18 mouse cellular contexts compared by ENCODE assay signal in genomic region chr2:174198406-174198971, GRCm38 (mm10).
DNase-seq lines count a peak whose midpoint lies in the region; ATAC-seq lines count a peak whose summit lies in the region.
"Had no signal": no experiment of that assay in that cellular context is flagged by ENCODE, and none has a peak within 500 bp of the region (broad histone marks: within the 10 kb centered on the region; RNA-seq: fewer than 3 reads in every experiment).

No protein-coding gene starts in this region.

- peak; percentile 18 for DNase-seq in left cerebral cortex, postnatal 4 days
- no peak for DNase-seq in left cerebral cortex, adult 8-10 months (ENCODE audit: low spot score in 2 of 2)
- peak; percentile 5 for DNase-seq in cerebellum, adult 9-10 months
- DNase-seq in layer of hippocampus, adult 8-10 months (ENCODE audit: low spot score in 2 of 2) = peak; percentile 8 to 19
- no peak for DNase-seq in forebrain, embryonic 10.5 days (ENCODE audit: extremely low spot score, low spot score)
- DNase-seq: forebrain, postnatal 0 days; kidney, adult 9 months; kidney, postnatal 4 days; lung, embryonic 14.5 days; lung, postnatal 4 days; thymus, adult 18-20 months had no signal

- H3K9ac ChIP-seq in midbrain, embryonic 16.5 days (ENCODE audit: low read depth, low read length) = no peak overlapping the region
- H3K9ac ChIP-seq: forebrain, postnatal 0 days; heart, embryonic 15.5 days; lung, embryonic 14.5 days; midbrain, embryonic 13.5 days had no signal

- H3K27me3 ChIP-seq in midbrain, embryonic 16.5 days (ENCODE audit: control insufficient read depth, insufficient read depth, low read depth, low read length) = no peaks in the 10 kb centered on the region
- no peaks in the 10 kb centered on the region for H3K27me3 ChIP-seq in forebrain, embryonic 10.5 days (ENCODE audit: poor library complexity, severe bottlenecking)
- H3K27me3 ChIP-seq: heart, embryonic 15.5 days; midbrain, embryonic 13.5 days had no signal

- ATAC-seq in erythroid progenitor cell, adult 5-6 weeks (replicated peaks; ENCODE audit: low FRiP score, poor library complexity, severe bottlenecking) = no peak
- ATAC-seq in midbrain, embryonic 16.5 days = no peak
- ATAC-seq: forebrain, postnatal 0 days; inflammation-experienced regulatory T-cells, adult 6 months; midbrain, embryonic 13.5 days had no signal

- no peak overlapping the region for H3K4me2 ChIP-seq in midbrain, embryonic 16.5 days (ENCODE audit: low read length)
- H3K4me2 ChIP-seq: heart, embryonic 15.5 days; lung, embryonic 14.5 days; midbrain, embryonic 13.5 days had no signal

- H3K27ac ChIP-seq in midbrain, embryonic 16.5 days (ENCODE audit: low read length) = no peak overlapping the region
- H3K27ac ChIP-seq in forebrain, embryonic 10.5 days = no peak overlapping the region
- H3K27ac ChIP-seq: embryonic facial prominence, embryonic 10.5 days; heart, embryonic 15.5 days; hindbrain, embryonic 10.5 days; midbrain, embryonic 13.5 days had no signal

- no peaks in the 10 kb centered on the region for H3K9me3 ChIP-seq in midbrain, embryonic 16.5 days (replicated peaks; ENCODE audit: control insufficient read depth, low read length, poor library complexity, severe bottlenecking)
- H3K9me3 ChIP-seq in forebrain, embryonic 10.5 days = no peaks in the 10 kb centered on the region
- H3K9me3 ChIP-seq: embryonic facial prominence, embryonic 10.5 days; heart, embryonic 15.5 days; hindbrain, embryonic 10.5 days; midbrain, embryonic 13.5 days had no signal

- no peaks in the 10 kb centered on the region for H3K4me1 ChIP-seq in midbrain, embryonic 16.5 days (ENCODE audit: control insufficient read depth, insufficient read depth, low read length)
- H3K4me1 ChIP-seq in forebrain, embryonic 10.5 days = no peaks in the 10 kb centered on the region
- H3K4me1 ChIP-seq: hindbrain, embryonic 10.5 days; midbrain, embryonic 13.5 days had no signal

- H3K36me3 ChIP-seq in midbrain, embryonic 16.5 days (ENCODE audit: control insufficient read depth, insufficient read depth, low read length) = no peaks in the 10 kb centered on the region
- no peaks in the 10 kb centered on the region for H3K36me3 ChIP-seq in forebrain, embryonic 10.5 days (replicated peaks)
- H3K36me3 ChIP-seq: embryonic facial prominence, embryonic 10.5 days; heart, embryonic 15.5 days; hindbrain, embryonic 10.5 days; midbrain, embryonic 13.5 days had no signal

- no peak overlapping the region for H3K4me3 ChIP-seq in midbrain, embryonic 16.5 days (ENCODE audit: low read depth, low read length)
- H3K4me3 ChIP-seq in forebrain, embryonic 10.5 days = no peak overlapping the region
- H3K4me3 ChIP-seq: embryonic facial prominence, embryonic 10.5 days; heart, embryonic 15.5 days; hindbrain, embryonic 10.5 days; midbrain, embryonic 13.5 days had no signal

- intact Hi-C loops in left cerebral cortex, postnatal 4 days (cut with DNase I) = no loop called here

- WGBS in midbrain, embryonic 16.5 days = 91% methylated on average over 7 of the region's 7 CpGs
- WGBS in forebrain, embryonic 10.5 days = 87% methylated on average over 7 of the region's 7 CpGs

Comparison
In these comparisons a context has a peak if more than half of its experiments do, and no peak if none do; other contexts are left out.
1. DNase-seq: peak in left cerebral cortex, postnatal 4 days (single experiment), cerebellum, adult 9-10 months (single experiment) and layer of hippocampus, adult 8-10 months (2 of 2); none in left cerebral cortex, adult 8-10 months (0 of 2) and forebrain, embryonic 10.5 days (single experiment).